Mouse (Mus musculus) heart, embryonic 12.5 days (tissue): ENCODE results near the gene Stk38. TPM values are rescaled to one million over a fixed set of nuclear protein-coding genes. Genes with fewer than 3 reads are reported as not detected.
"Not testable (repeated sequence)": the region's sequence is repeated elsewhere in the genome, so short reads cannot be mapped to it uniquely, and the experiment has no call there.

Experiments used
- ATAC-seq: fragments of 200-750 bp; cut with Nextera tagmentation; 2 replicates; pipeline ENCODE4 v1.8.0; 2017; ENCODE audit warnings: moderate TSS enrichment, moderate library complexity; ENCODE audit not compliant: insufficient number of reproducible peaks, low FRiP score
- H3K27ac ChIP-seq: fragments of 300-500 bp; sonication (generic); 2 replicates; pipeline ENCODE4 v1.5.1; 2016; ENCODE audit warnings: mild to moderate bottlenecking, moderate library complexity; ENCODE audit not compliant: poor library complexity, severe bottlenecking
- H3K27me3 ChIP-seq: fragments of 300-500 bp; sonication (generic); replicated peaks from 2 replicates; pipeline ENCODE4 v1.6.1; 2016; ENCODE audit warnings: mild to moderate bottlenecking, moderate library complexity
- H3K36me3 ChIP-seq: fragments of 300-500 bp; sonication (generic); 2 replicates; pipeline ENCODE4 v1.6.1; 2016; ENCODE audit warnings: mild to moderate bottlenecking, moderate library complexity
- H3K4me1 ChIP-seq: fragments of 300-500 bp; sonication (generic); replicated peaks from 2 replicates; pipeline ENCODE4 v1.6.1; 2016; ENCODE audit warnings: mild to moderate bottlenecking
- H3K4me2 ChIP-seq: fragments of 300-500 bp; sonication (generic); 2 replicates; pipeline ENCODE4 v1.6.1; 2016; ENCODE audit warnings: mild to moderate bottlenecking, moderate library complexity
- H3K4me3 ChIP-seq: fragments of 300-500 bp; sonication (generic); 2 replicates; pipeline ENCODE4 v1.5.1; 2016; ENCODE audit warnings: mild to moderate bottlenecking
- H3K9ac ChIP-seq: fragments of 300-500 bp; sonication (generic); 2 replicates; pipeline ENCODE4 v1.6.1; 2016; ENCODE audit warnings: mild to moderate bottlenecking, moderate library complexity
- H3K9me3 ChIP-seq: fragments of 300-500 bp; sonication (generic); replicated peaks from 2 replicates; pipeline ENCODE4 v1.6.1; 2016; ENCODE audit warnings: mild to moderate bottlenecking, moderate library complexity
- WGBS: fragments of 180-500 bp; shearing (Covaris S2); methylation state at CpG from one replicate; pipeline ENCODE4 v1.1.7; 2016; 5-methylcytosine and 5-hydroxymethylcytosine counted together
- polyA plus RNA-seq: library from polyadenylated mRNA; unstranded; fragments of >200 nt; fragmentation: Nextera tagmentation; extraction: Ambion mirVana; gene quantifications from 2 replicates; pipeline ENCODE4 v1.2.1, GENCODE M21; 2016

Gene Stk38
- polyA plus RNA-seq, 1 experiment from 2014 or later = 94.3 TPM

DNA sequence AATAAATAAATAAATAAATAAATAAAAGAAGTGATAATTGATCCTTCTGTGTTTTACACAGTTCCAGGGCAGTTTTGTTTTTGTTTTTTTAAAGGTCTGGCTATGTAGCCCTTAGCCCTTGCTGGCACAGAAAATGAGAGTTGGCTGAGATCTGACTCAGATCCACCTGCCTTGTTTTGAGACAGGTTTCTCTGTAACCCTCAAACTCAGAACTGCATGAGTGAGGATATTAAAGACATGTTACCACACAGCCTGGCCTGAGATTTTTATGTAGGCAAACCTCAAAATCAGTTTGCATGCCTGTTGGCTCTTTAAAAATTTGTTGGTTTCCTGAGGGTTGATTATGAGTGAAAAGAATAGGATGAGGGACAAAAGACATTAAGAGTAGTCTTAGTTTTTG lies 27.7 kb upstream of the Stk38 start:
- Histone ChIP-seq H3K9ac (no peak overlapping the region), H3K27me3 (no peaks in the 10 kb centered on the region), H3K4me1 (peaks cover 32% of the 10 kb centered on the region), H3K27ac (no peak overlapping the region), H3K4me2 (peak overlapping the region; percentile 99), H3K9me3 (no peaks in the 10 kb centered on the region), H3K4me3 (peak overlapping the region; percentile 73), H3K36me3 (peaks cover 46% of the 10 kb centered on the region)
- no peak for ATAC-seq

DNA sequence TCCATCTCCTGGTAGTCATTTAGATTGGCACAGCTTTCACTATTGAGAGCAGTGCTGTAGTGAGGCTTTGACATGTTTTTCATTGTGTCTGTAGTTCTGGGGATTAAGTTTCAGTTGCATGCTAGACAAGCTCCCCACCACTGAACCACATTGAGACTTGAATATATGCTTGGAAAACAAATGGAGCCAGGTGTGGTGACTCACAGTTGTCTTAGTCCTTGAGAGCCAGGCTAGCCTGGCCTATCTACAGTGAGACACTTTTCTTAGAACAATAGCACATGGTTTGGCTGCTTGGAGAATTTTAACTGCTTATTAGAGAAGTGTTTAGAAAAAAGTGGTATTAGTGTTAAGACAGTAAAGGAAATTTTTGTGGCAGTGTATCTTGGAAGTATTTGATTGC lies 26.5 kb upstream of the Stk38 start:
- H3K4me1 ChIP-seq = peaks cover 28% of the 10 kb centered on the region
- H3K9me3 ChIP-seq = no peaks in the 10 kb centered on the region
- peak overlapping the region; percentile 97 for H3K9ac ChIP-seq
- ATAC-seq = no peak
- H3K27ac ChIP-seq = peak overlapping the region; percentile 34; the same call in 1 of the 2 replicates
- peak overlapping the region; percentile 99 for H3K4me2 ChIP-seq
- peak overlapping the region; percentile 73 for H3K4me3 ChIP-seq
- H3K27me3 ChIP-seq = no peaks in the 10 kb centered on the region
- H3K36me3 ChIP-seq = peaks cover 35% of the 10 kb centered on the region

DNA sequence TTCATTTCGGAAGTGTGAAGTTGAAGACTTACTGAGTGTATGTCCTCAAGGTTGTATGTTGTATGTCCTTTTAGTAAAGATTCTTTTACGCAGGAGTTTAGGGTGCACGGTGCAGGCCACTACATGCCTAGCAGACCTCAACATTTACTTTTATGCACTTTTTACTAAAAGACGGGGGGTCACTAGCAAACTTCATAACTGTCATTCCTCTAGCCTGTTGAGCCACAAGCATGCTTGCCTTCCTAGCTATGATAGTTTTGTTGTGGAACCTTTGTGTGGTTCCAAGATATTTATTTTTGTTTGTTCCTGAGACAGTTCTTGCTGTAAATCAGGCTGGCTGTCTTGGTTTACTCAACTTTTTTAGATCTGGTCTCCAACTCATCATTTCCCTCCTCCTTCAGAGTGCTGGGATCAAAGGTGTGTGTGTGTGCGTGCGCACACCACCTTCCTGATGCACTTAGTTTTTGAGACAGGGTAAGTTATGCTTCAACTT lies 25.8 kb upstream of the Stk38 start:
- under 1% methylated on average over 6 of the region's 6 CpGs for WGBS
- Histone ChIP-seq H3K27me3 (no peaks in the 10 kb centered on the region), H3K9ac (peak overlapping the region; percentile 97), H3K9me3 (no peaks in the 10 kb centered on the region), H3K4me2 (peak overlapping the region; percentile 99), H3K27ac (0 out of 2 replicates have a peak overlapping the region, but pooled peaks have one; percentile 1), H3K36me3 (peaks cover 31% of the 10 kb centered on the region), H3K4me3 (peak overlapping the region; percentile 73), H3K4me1 (peaks cover 28% of the 10 kb centered on the region)
- no peak for ATAC-seq

DNA sequence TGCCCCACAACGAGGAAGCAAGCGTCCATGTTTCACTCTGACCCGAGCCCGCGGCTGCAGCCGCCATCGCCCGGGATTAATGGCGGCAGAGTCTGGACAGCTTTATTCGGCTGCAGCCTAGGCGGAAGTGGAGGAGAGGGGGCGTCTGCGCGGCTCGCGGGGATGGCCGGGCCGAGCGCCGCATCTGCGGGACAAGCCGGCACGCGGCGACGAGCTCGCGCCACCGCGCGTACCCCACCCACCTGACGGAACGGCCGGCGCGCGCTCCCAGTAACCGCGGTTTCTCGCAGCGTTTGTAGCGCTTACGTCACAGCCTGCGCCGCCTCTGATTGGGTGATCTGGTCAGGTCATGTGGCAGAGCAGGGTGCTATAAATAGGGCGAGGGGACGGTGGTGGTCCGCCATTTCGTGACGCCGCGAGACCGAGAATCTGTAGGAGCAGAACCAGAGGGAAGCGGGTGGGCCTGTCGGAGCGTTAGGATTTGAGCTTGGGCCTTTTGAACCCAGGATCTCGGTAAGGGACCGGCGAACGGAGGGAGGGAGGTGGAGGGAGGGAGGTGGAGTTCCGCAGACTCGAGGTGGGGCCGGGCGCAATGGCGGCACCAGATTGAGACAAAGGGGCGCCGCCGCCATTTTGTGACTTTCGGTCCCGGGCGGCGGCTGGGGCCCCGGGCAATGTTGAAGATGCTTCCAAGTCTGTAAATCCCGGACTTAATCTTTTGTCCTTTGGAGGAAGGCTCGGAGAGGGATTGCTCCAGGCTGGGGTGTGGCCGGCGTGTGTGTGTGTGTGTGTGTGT lies 24.7 kb upstream of the Stk38 start, which contains the start of gene Srsf3:
Gene Srsf3 (plus strand): TSS at position 355 of the 796 bp plus-strand sequence.
- Histone ChIP-seq H3K27me3 (no peaks in the 10 kb centered on the region), H3K9me3 (no peaks in the 10 kb centered on the region), H3K4me1 (peaks cover 20% of the 10 kb centered on the region), H3K36me3 (peaks cover 20% of the 10 kb centered on the region), H3K4me2 (peak within 1 kb of the TSS; percentile 99), H3K27ac (peak within 1 kb of the TSS; percentile 99), H3K4me3 (peak within 1 kb of the TSS; percentile 73), H3K9ac (peak within 1 kb of the TSS; percentile 97)
- peak; percentile 99 for ATAC-seq
- under 1% methylated on average over 77 of the region's 77 CpGs for WGBS

DNA sequence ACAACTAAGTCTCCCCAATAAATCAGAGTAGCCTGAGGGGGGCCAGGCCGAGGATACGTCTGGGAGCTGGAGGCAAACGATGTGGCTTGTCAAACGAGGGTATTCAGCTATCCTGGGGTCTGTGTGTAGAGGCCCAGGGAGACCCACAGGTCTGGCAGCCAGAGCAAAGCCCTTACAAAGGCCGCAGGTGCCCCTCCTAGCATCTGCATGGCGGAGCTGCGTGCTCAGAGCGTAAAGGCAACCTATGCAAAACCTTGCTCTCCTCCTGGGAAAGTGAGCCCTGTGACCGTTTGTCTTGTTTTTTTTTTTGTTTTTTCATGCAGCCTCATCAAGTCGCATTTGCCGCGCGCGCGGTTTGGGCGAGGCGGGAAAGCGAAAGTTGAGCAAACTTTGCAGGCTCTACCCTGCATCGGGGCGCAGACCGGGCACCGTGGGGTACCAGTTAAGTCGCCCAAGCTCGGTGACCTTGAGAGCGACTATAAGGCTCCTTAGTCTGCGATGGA lies 24.0 kb upstream of the Stk38 start:
- H3K4me1 ChIP-seq = peaks cover 15% of the 10 kb centered on the region
- H3K36me3 ChIP-seq = peaks cover 14% of the 10 kb centered on the region
- H3K9ac ChIP-seq = peak overlapping the region; percentile 87
- no peaks in the 10 kb centered on the region for H3K9me3 ChIP-seq
- WGBS = under 1% methylated on average over 26 of the region's 26 CpGs
- peak overlapping the region; percentile 63 for H3K4me2 ChIP-seq
- H3K4me3 ChIP-seq = peak overlapping the region; percentile 73
- no peaks in the 10 kb centered on the region for H3K27me3 ChIP-seq
- ATAC-seq = no peak; the same call in 1 of the 2 replicates
- peak overlapping the region; percentile 99 for H3K27ac ChIP-seq

DNA sequence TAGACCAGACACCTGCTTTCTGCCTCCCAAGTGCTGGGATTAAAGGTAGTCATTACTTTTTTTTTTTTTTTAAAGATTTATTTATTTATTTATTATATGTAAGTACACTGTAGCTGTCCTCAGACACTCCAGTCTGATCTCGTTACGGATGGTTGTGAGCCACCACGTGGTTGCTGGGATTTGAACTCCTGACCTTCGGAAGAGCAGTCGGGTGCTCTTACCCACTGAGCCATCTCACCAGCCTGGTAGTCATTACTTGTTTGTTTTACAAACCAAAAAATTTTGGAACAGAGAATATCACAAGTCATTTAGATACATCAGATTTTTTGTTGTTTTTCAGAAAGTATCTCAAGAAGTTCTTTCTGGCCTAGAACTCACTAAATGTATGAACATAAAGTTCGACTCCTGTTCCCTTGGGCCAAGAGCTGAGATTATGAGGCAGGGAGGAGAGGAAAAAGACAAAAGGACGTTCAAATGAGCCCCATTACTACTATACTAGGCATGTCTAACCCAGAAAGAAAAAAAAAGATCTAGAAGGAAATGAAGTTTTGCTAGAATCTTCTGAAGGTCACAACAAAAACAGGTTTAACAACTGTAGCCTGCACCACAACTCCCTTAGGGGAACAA lies 23.4 kb upstream of the Stk38 start:
- Histone ChIP-seq H3K4me2 (peak overlapping the region; percentile 63), H3K4me3 (peak overlapping the region; percentile 73), H3K9ac (peak overlapping the region; percentile 87), H3K27ac (peak overlapping the region; percentile 99)
- not testable (repeated sequence) for H3K27me3 ChIP-seq, H3K36me3 ChIP-seq, H3K4me1 ChIP-seq, ATAC-seq, H3K9me3 ChIP-seq
- 62% methylated on average over 7 of the region's 7 CpGs for WGBS

DNA sequence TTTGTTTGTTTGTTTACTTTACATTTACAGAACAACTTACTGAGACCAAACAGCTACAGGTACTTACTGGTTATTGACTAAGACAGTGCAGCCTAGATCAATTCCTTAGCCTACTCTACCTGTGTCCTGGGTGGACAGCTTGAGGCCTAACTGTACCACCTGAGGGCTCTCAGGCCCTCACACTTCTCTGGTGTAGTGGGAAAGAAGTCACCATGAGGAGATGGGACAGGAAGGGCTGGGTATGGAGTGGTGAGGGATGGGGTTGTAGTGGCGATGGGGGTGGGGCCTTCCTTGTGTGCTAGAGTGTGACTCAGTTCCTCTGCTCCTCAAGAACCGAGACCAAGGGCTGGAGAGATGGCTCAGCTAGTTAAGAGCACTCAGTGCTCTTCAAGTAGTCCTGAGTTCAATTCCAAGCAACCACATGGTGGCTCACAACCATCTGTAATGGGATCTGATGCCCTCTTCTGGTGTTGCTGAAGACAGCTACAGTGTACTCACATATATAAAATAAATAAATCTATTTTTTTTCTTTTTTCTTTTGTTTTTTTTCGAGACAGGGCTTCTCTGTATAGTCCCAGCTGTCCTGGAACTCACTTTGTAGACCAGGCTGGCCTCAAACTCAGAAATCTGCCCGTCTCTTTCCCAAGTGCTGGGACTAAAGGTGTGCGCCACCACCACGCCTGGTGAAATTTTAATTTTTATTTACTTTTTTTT lies 22.7 kb upstream of the Stk38 start:
- Histone ChIP-seq H3K9me3 (no peaks in the 10 kb centered on the region), H3K4me2 (no peak overlapping the region), H3K4me3 (no peak overlapping the region), H3K27me3 (no peaks in the 10 kb centered on the region), H3K27ac (no peak overlapping the region), H3K4me1 (peaks cover 8% of the 10 kb centered on the region), H3K36me3 (peaks cover 5% of the 10 kb centered on the region; the same call in 1 of the 2 replicates), H3K9ac (no peak overlapping the region)
- 85% methylated on average over 6 of the region's 6 CpGs for WGBS
- no peak for ATAC-seq

DNA sequence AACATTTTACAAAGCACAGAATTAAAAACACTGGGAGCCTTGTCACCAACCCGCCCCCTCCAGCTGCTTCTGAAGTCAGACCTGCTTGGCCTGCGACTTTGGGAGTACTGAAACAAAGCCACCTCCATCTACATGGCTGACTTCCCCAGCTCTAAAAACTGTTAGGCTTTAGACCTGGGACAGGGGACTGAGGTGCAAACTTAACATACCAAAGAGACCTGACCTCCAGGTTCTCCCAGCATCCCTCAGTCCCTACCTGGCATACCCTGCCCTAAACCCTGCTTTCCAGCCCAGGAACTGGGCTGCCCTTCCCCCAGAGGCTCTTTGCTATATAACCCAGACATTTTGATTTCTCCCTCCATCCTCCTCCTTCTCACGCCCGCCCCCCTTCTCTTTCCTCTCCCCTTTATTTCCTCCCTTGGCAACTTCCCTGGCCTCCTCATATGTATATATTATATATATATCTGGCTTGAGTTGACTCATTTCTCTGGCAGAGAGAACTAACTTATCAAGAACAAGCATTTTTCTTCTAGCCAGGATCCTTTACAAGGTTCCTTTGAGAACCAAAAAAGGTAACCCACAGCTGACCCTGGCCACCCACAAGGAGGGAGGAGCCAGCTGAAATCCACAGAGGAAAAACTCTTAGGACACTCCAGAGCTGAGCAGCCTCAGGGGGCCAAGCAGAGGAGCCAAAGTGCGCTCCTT lies 19.0 kb upstream of the Stk38 start:
- WGBS = 63% methylated on average over 5 of the region's 5 CpGs
- Histone ChIP-seq H3K9ac (no peak overlapping the region), H3K27me3 (no peaks in the 10 kb centered on the region), H3K36me3 (no peaks in the 10 kb centered on the region), H3K9me3 (no peaks in the 10 kb centered on the region), H3K4me2 (no peak overlapping the region), H3K4me3 (no peak overlapping the region), H3K27ac (peak overlapping the region; percentile 55; the same call in 1 of the 2 replicates), H3K4me1 (peaks cover 12% of the 10 kb centered on the region)
- no peak for ATAC-seq

DNA sequence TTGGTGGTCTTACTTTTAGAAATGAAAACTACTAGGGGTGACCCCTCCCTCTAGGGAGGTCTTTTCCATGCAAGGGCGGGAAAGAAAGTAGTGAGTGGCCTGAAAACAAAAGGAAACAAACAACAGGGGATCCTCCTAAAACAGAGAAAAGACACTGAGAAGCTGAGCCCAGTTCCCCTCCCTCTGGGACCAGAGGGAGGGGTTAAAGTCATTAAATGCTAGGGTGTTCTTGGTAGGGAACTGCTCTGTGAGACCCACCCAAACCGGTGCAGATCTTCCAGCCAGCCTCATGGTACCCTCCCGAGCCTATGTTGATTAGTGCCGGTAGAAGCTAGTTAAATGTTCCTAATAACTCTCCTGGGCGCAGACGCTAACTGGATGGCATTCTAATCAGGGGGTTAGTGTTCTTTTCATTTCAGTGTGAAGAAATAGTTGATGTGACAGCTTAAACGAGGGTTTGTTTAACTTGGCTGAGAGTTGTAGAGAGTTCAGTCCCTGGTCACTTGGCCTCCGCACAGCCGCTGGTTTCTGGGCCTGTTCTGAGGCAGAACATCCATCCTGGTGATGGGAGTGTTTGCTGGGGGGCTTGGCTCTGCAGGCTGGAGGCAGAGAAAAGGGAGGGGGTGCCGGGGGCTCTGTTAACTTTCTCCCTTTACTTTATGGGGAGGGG lies 17.2 kb upstream of the Stk38 start:
- Histone ChIP-seq H3K27me3 (no peaks in the 10 kb centered on the region), H3K4me3 (no peak overlapping the region), H3K36me3 (no peaks in the 10 kb centered on the region), H3K4me1 (peaks cover 12% of the 10 kb centered on the region), H3K4me2 (0 out of 2 replicates have a peak overlapping the region, but pooled peaks have one; percentile 14), H3K9me3 (no peaks in the 10 kb centered on the region), H3K27ac (peak overlapping the region; percentile 16; the same call in 1 of the 2 replicates), H3K9ac (no peak overlapping the region)
- peak; percentile 31; the same call in 1 of the 2 replicates for ATAC-seq
- 34% methylated on average over 10 of the region's 10 CpGs for WGBS
